Mouse (Mus musculus): Measurements from ENCODE around the gene Vrk2. TPM values are rescaled to one million over a fixed set of nuclear protein-coding genes. Genes with fewer than 3 reads are reported as not detected.

The Vrk2 gene
- total RNA-seq, 1 experiment from 2014 or later = 11.6 TPM

Other genes starting within 250 kb of the Vrk2 start
- gene Fancl, start 207.9 kb downstream of the Vrk2 start, total RNA-seq (2021) = 12.5 and 13.3 TPM in 2 replicates
- not detected in 2 replicates for gene Gm6899, start 758 bp downstream of the Vrk2 start, total RNA-seq (2021)